Mouse (Mus musculus): ENCODE results near the gene Rbm3.

Rbm3 gene

DNA sequence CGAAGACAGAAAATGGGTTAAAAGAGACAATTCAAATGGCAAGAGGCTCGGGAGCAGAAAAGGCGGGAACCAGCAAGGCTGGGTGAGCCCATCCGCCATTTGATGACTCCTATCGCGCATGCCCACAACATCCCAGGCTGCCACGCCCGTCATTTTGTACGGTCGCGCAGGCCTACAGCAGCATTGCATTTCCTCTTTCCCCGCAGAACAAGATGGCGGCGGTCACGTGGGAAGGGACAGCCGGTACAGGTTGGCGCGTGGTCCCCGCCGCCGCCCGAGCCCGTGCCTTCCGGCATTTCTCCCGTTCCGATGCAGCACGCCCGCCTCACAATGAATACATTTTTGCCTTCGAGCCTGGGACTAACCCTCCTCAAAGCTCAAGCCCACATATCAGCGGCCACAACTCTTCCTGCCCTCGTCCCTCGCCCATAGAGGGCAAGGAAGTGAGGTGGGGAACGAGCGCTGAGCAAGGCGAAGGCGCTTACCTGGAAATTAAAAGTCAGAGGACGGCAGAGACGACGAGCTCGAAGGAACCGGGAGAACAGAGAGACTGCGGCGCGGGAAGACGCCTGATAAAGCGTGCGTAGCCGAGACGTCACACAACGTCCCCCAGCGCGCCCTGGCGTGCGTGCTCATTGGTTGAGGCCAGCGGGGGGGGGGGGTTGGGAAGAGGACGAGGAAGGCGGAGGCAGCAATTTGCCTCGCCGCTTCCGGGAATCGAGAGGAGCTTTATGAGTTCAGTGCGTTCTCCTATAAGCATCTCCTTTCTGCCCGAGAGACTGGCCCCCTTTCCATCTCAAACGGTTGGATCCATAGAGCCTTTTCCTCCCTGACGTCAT is at the start of gene Rbm3:
Rbm3 (minus strand) TSS at position 728 of the 839 bp plus-strand sequence.
- DNase-seq, result peak; percentile 84

DNA sequence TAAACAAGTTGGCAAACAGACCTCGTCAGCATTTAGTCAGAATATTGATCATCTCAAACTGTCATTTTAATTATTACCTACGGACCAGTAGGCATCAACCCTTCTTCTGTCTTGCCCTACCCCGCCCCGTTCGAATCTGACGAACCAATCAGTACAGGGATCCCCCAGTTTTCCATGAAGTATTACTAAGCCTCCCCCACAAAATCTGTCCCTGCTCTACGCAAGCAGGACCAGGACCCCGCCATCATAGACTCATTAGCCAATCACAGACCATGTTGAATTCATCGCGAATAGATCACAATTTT is 47.7 kb upstream of the Rbm3 start, which contains the start of gene Ebp:
Ebp (minus strand) TSS at position 94 of the 305 bp plus-strand sequence.
- no peak for DNase-seq

DNA sequence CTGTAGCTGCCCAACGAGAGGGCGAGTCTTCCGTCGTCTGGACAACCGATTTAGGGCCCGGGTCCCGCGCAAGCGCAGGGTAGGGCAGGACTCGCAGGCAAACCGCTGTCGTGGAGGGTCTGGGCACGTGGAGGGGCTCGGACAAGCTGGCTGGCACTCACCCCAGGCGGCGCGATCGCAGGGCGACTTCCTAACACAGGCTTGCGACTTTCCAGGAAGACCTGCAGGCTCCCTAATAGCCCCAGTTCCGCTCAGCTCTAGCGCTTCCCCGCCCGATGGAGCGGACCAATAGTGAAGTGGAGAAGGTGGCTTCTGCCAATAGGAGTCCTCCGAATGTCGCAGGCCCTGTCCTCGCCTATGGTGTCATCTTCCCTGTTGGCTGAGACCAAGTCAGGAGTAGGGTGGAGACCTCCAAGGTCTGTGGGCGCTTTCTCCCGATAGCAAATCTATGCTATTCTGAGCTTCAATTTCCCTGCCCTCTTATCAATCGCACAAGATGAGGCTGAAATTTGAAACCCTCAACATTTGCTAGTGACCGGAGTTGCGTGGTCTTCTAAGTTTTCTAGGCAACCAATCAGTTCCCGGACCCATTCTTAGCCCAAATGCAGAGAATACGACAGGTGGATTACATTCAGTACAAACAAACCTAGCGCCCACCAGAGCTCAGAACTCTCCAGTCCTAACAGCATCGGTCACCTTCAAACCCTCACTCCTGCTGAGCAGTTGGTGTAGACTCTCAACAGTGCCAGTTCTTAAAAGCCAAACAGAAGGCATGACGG is 47.1 kb upstream of the Rbm3 start:
- DNase-seq, result peak; percentile 85

- no peak for DNase-seq
These were observed 46.5 kb upstream of the Rbm3 start for GRCm38 (mm10) chrX:8192126-8192639.

DNA sequence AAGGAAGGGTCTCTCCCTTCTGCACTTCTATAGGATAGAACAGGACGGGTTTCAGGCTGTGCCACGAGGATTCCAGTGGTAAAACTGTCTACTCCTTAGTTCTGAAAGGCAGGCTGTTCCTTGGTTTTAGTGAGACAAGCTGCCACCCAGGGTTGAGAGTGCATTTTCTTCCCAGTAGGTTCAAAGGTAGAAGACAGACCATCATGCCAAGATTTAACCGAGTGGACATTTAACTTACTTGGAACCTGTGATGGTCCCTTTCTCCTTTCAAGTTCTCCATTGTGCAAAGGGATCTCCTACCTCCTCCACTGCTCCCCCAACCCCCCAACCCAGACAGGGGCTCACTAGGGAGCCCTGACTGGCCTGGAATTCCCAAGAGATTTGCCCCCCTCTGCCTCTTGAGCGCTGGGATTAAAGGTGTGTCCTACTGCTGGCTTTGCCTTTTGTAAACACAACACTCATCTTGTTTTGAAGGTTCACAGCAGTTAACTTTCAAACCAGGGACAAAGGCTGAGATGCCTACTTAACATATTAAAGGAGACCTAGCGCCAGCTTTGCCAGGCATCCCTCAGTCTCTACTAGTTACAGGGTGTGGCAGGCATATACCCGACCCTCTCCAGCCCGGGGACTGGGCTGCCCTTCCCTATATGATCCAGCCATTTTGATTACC is 37.3 kb upstream of the Rbm3 start:
- peak; percentile 36 for DNase-seq

DNA sequence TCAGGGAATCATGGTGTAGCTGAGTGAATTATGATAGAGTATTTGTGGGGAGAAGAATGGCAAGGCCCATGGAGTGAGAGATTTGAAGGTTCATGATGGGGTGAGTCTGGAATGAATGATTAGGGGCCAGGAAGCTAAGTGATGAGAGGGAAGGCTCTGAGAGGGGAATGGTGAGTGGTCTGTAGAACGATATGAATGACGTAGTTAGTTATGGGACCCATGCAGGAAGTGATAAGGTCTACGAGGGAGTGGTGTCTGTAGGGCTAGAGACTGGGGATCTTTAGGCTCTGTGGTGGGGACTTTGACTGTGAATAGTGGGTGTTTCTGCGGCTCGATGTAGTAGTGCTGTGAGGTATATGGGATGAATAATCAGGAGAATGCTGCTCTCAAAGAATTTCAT is 34.0 kb upstream of the Rbm3 start:
- no peak for DNase-seq

GRCm38 (mm10) chrX:8178871-8179270 is 33.2 kb upstream of the Rbm3 start:
- DNase-seq, result no peak

GRCm38 (mm10) chrX:8175504-8176385 is 30.1 kb upstream of the Rbm3 start, which contains the start of gene Tbc1d25:
Gene Tbc1d25, minus strand, starts transcription at chrX:8176181.
- DNase-seq, result peak; percentile 93

GRCm38 (mm10) chrX:8175169-8175503 is 29.5 kb upstream of the Rbm3 start:
- no peak for DNase-seq

GRCm38 (mm10) chrX:8167716-8168647 is 22.3 kb upstream of the Rbm3 start:
- no peak for DNase-seq

- no peak for DNase-seq
These were observed 18.8 kb upstream of the Rbm3 start for GRCm38 (mm10) chrX:8164471-8164870.

DNA sequence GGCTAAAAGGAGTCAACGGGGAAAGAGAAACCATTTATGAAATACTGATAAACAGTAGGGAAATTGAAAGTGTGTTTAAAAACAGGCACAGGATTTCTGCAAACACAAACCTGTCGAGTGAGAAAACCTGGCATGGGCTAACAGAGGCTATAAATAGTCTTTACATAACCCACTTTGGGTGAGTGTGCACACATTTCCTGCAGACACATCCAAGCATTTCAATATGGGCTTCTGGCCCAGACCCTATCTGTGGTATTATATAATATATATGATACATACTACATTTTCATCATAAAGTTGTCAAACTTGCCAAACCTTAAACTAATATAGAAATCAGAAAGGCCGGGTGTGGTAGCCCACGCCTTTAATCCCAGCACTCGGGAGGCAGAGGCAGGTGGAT is 17.4 kb upstream of the Rbm3 start:
- DNase-seq, result no peak

DNA sequence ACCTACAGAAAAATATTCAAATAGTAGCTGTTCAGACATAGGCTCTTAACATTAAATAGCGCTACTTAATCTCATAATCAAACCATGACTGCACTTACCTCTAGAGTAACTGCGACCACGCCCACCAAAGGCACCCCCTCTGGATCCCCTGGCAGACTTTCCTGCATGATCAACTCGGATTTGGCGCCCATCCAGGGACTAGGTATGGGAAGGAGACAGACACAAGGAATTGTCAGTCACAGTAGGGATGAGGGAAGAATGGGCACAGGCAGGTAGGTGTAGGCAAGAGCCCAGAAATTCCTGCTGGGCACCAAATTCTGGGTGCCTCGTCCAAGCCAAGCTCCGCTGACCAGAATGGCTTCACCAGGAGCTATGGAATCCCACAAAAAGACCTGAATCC is 1.9 kb downstream of the Rbm3 start:
- DNase-seq, result peak; percentile 19

- no peak for DNase-seq
These were observed 2.7 kb downstream of the Rbm3 start for GRCm38 (mm10) chrX:8142948-8143347.

- DNase-seq, result no peak
These were observed 4.6 kb downstream of the Rbm3 start for GRCm38 (mm10) chrX:8141058-8141457.

- no peak for DNase-seq
These were observed 5.2 kb downstream of the Rbm3 start for GRCm38 (mm10) chrX:8140446-8140845.

DNA sequence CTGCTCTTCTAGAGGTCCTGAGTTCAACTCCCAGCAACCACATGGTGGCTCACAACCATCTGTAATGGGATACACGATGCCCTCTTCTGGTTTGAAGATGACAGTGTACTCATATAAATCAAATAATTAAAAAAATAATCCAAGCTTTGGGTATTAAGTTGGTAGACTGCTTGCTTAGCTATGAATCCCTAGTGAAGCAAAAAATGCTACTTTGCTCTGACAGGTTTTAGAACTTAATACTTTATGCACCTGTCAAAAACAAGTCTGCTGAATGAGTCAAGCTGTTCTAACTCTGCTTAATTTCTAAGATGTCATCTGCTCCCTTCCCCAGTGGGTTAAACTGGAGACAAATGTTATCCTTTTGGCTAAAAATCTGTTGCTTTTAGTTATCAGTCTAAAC is 6.2 kb downstream of the Rbm3 start:
- DNase-seq, result no peak

- no peak for DNase-seq
These were observed 9.8 kb downstream of the Rbm3 start for GRCm38 (mm10) chrX:8135886-8136285.

GRCm38 (mm10) chrX:8132017-8132976 is 13.4 kb downstream of the Rbm3 start, which contains the start of gene Wdr13:
Gene Wdr13, minus strand, starts transcription at chrX:8132892.
- peak; percentile 94 for DNase-seq

- DNase-seq, result peak; percentile 23
These were observed 14.3 kb downstream of the Rbm3 start for GRCm38 (mm10) chrX:8131393-8131792.
